Mouse (Mus musculus) intestine, postnatal 0 days (tissue): ENCODE data around the gene Ggta1. TPM values are rescaled to one million over a fixed set of nuclear protein-coding genes. Genes with fewer than 3 reads are reported as not detected.

ENCODE experiments used
- ATAC-seq: fragments of 200-750 bp; cut with Nextera tagmentation; 2 replicates; pipeline ENCODE4 v1.8.0; 2017; ENCODE audit warnings: mild to moderate bottlenecking, moderate TSS enrichment, moderate library complexity
- H3K27ac ChIP-seq: fragments of 300-500 bp; sonication (generic); 2 replicates; pipeline ENCODE4 v1.5.1; 2014; ENCODE audit warnings: mild to moderate bottlenecking, low read depth, low read length, moderate library complexity
- H3K27me3 ChIP-seq: fragments of 300-500 bp; sonication (generic); replicated peaks from 2 replicates; pipeline ENCODE4 v1.6.1; 2014; ENCODE audit warnings: low read length, mixed read lengths; ENCODE audit not compliant: control insufficient read depth, insufficient read depth
- H3K36me3 ChIP-seq: fragments of 300-500 bp; sonication (generic); 2 replicates; pipeline ENCODE4 v1.6.1; 2014; ENCODE audit warnings: mild to moderate bottlenecking, moderate library complexity; ENCODE audit not compliant: control insufficient read depth, insufficient read depth
- H3K4me1 ChIP-seq: fragments of 300-500 bp; sonication (generic); replicated peaks from 2 replicates; pipeline ENCODE4 v1.6.1; 2014; ENCODE audit warnings: antibody characterized with exemption, low read length, mixed read lengths; ENCODE audit not compliant: control insufficient read depth, insufficient read depth
- H3K4me2 ChIP-seq: fragments of 300-500 bp; sonication (generic); replicated peaks from 2 replicates; pipeline ENCODE4 v1.6.1; 2014; ENCODE audit warnings: low read depth, mild to moderate bottlenecking, moderate library complexity
- H3K4me3 ChIP-seq: fragments of 300-500 bp; sonication (generic); 2 replicates; pipeline ENCODE4 v1.5.1; 2014; ENCODE audit warnings: low read depth, low read length
- H3K9ac ChIP-seq: fragments of 300-500 bp; sonication (generic); 2 replicates; pipeline ENCODE4 v1.6.1; 2014; ENCODE audit warnings: mild to moderate bottlenecking, low read depth, low read length
- H3K9me3 ChIP-seq: fragments of 300-500 bp; sonication (generic); 2 replicates; pipeline ENCODE4 v1.6.1; 2016; ENCODE audit warnings: mixed run types; ENCODE audit not compliant: control insufficient read depth
- CTCF ChIP-seq: sonication (generic); IDR thresholded peaks from 2 replicates; pipeline ENCODE4 v1.5.1; 2016; ENCODE audit warnings: low read depth, mild to moderate bottlenecking, control low read depth, antibody characterized with exemption, moderate library complexity
- WGBS: fragments of 180-500 bp; shearing (Covaris S2); extraction: QIAGEN DNeasy Blood & Tissue Kit; methylation state at CpG from one replicate; pipeline ENCODE4 v1.1.7; 2014; 5-methylcytosine and 5-hydroxymethylcytosine counted together
- polyA plus RNA-seq: library from polyadenylated mRNA; unstranded; fragments of >200 nt; fragmentation: Nextera tagmentation; extraction: Ambion mirVana; gene quantifications from 2 replicates; pipeline ENCODE4 v1.2.1, GENCODE M21; 2015

The Ggta1 gene
- polyA plus RNA-seq, 1 experiment from 2014 or later: 7.0 TPM

DNA sequence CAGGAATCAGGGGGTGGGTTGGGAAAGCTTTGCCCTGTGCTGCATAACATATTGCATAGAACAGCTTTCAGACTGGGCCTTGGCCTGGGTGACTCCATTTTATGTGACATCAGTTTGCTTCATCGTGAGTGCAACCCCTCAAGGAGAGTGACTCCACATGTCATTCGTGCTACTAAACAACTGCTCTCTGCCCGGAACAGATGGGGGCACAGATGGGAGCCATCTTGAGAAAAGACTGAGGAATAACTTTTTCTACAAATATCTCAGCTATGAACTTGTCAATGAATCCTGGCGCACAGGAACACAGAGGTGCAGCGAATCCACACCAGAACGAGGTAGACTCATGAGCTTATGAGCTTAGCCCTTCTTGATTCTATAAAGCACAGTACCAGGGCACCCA is 14.3 kb upstream of the Ggta1 start:
- no peaks in the 10 kb centered on the region; the same call in 1 of the 2 replicates for H3K27me3 ChIP-seq
- H3K9me3 ChIP-seq: no peaks in the 10 kb centered on the region
- no peak overlapping the region for H3K4me2 ChIP-seq
- H3K36me3 ChIP-seq: no peaks in the 10 kb centered on the region
- H3K4me1 ChIP-seq: no peaks in the 10 kb centered on the region
- H3K9ac ChIP-seq: no peak overlapping the region
- no peak overlapping the region for H3K4me3 ChIP-seq
- ATAC-seq: no peak
- TF ChIP-seq CTCF: no peak
- no peak overlapping the region for H3K27ac ChIP-seq
- WGBS: 90% methylated on average over 6 of the region's 6 CpGs

DNA sequence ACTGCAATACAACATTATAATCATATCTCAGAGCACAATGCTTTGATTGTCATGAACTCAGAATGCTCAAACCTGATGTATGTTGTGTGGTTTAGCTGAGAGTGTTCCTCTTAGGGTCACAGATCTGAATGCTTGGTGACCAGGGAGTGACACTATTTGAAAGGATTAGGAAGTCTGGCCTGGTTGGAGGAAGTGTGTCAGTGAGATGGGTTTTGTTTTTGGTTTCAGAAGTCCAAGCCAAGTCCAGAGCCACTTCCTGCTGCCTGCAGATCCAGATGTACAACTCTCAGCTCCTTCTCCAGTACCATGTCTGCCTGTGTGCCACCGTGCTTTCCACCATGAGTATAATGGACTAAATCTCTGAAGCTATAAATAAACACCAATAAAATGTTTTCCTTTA is 11.9 kb upstream of the Ggta1 start:
- 64% methylated on average over 1 of the region's 1 CpGs for WGBS

DNA sequence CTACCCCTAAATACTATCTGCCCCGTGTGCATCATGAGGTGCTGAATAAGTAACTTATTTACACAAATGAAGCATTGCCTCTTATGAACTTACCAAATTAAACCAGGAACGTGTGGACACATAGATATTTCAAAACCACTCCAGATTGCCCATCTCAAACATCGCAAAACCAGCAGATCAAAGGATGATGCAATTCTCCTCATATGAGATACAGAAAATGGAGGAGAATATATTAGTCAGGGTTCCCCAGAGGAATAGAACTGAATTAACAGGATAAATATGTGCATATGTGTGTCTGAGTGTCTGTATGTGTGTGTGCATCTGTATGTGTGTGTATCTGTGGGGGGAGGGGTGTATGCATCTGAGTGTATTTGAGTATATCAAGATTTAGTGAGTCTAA is 6.2 kb upstream of the Ggta1 start:
- ATAC-seq: no peak
- H3K4me2 ChIP-seq: no peak overlapping the region
- no peak overlapping the region for H3K9ac ChIP-seq
- no peak for TF ChIP-seq CTCF
- no peaks in the 10 kb centered on the region for H3K36me3 ChIP-seq
- H3K4me3 ChIP-seq: no peak overlapping the region
- H3K4me1 ChIP-seq: no peaks in the 10 kb centered on the region
- no peaks in the 10 kb centered on the region for H3K27me3 ChIP-seq
- 66% methylated on average over 3 of the region's 3 CpGs for WGBS
- no peak overlapping the region for H3K27ac ChIP-seq
- H3K9me3 ChIP-seq: no peaks in the 10 kb centered on the region

More for the DNA sequence above, 11.9 kb upstream of the Ggta1 start:
- Histone ChIP-seq H3K36me3 (no peaks in the 10 kb centered on the region), H3K27me3 (no peaks in the 10 kb centered on the region), H3K4me3 (no peak overlapping the region), H3K4me2 (no peak overlapping the region), H3K9ac (no peak overlapping the region), H3K4me1 (no peaks in the 10 kb centered on the region), H3K27ac (no peak overlapping the region), H3K9me3 (no peaks in the 10 kb centered on the region)
- ATAC-seq: no peak
- no peak for TF ChIP-seq CTCF

DNA sequence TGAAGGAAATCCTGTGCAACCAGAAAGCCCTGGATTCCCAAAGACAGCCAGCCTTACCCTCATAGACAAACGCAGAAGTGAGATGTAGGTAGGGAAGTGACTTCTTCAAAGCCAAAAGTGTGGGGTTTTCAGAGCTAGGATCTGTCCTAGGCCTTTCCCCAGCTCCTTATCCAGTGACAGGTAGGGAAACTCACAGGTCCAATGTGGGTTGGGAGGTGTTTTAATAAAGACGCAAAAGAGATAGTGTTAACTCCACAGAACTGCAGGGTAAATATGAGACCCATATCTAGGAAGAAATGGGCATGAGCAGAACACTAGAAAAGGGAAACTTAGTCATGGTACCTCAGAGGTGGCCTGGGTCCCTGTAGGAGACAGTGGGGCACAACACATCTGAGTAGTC is 5.2 kb upstream of the Ggta1 start:
- Histone ChIP-seq H3K27ac (no peak overlapping the region), H3K4me2 (no peak overlapping the region), H3K36me3 (no peaks in the 10 kb centered on the region), H3K9me3 (no peaks in the 10 kb centered on the region), H3K4me3 (no peak overlapping the region), H3K27me3 (peaks cover 3% of the 10 kb centered on the region; the same call in 1 of the 2 replicates), H3K9ac (no peak overlapping the region), H3K4me1 (no peaks in the 10 kb centered on the region)
- ATAC-seq: no peak
- WGBS: 64% methylated on average over 2 of the region's 2 CpGs
- no peak for TF ChIP-seq CTCF

DNA sequence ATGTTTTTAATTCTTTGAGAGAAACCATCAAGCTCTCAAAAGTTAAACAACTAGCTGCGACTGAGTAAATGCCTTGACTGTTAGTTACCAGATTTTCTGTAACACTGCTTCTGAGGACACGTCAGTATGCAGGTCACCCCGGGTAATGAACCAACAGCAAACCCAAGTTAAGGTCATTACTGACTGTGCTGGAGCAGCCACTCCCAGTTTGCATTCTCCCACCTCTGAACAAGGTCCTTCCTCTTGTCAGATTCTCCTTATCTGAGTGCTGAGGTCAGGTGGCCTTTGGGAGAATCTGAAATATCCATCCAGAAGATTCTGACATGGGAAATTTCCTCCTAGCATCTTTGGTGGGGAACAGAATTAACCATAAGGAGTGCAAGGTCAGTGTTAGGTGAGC is 4.8 kb upstream of the Ggta1 start:
- ATAC-seq: no peak
- 41% methylated on average over 3 of the region's 3 CpGs for WGBS

DNA sequence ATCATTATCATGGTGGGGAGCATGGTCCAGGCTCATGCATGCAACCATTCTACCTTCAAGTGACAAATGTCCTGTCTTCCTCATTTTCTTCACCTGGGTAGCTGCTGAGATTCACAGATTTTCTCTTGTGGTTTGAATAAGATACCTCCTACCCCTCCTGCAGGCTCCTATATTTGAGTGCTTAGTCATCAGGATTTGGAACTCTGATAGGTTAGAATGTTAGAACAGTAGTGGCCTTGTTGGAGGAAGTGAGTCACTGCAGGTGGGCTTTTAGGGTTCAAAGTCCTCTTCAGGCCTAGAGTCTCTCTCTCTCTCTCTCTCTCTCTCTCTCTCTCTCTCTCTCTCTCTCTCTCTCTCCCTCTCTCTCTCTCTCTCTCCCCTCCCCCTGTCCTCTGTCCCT is 2.6 kb upstream of the Ggta1 start:
- TF ChIP-seq CTCF: no peak
- Histone ChIP-seq H3K27me3 (peaks cover 15% of the 10 kb centered on the region), H3K4me3 (no peak overlapping the region), H3K9me3 (no peaks in the 10 kb centered on the region), H3K36me3 (no peaks in the 10 kb centered on the region), H3K4me2 (no peak overlapping the region), H3K4me1 (no peaks in the 10 kb centered on the region), H3K9ac (no peak overlapping the region), H3K27ac (no peak overlapping the region)
- no peak for ATAC-seq

More for the DNA sequence above, 4.8 kb upstream of the Ggta1 start:
- no peak for TF ChIP-seq CTCF
- no peaks in the 10 kb centered on the region for H3K4me1 ChIP-seq
- H3K4me2 ChIP-seq: no peak overlapping the region
- peaks cover 5% of the 10 kb centered on the region; the same call in 1 of the 2 replicates for H3K27me3 ChIP-seq
- H3K27ac ChIP-seq: no peak overlapping the region
- no peak overlapping the region for H3K4me3 ChIP-seq
- no peaks in the 10 kb centered on the region for H3K36me3 ChIP-seq
- no peak overlapping the region for H3K9ac ChIP-seq
- H3K9me3 ChIP-seq: no peaks in the 10 kb centered on the region

DNA sequence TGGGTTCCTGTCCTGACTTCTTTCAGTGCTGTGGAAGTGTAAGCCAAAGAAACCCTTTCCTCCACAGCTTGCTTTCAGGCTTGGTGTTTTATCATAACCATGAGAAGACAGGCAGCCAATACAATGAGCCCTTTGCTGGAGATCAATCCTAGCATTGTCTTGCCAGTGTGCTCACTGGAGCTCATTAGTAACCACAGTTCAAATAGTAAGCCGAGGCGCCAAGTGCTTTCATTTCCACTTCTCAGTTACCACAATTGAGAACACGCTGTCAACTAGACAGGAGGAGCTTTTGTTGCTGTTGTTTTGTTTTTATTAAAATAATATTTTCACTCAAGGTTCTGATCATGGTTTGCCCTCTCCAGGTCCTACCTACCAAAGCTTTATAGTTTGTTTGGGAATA is 1.5 kb upstream of the Ggta1 start:
- H3K27ac ChIP-seq: no peak overlapping the region
- no peaks in the 10 kb centered on the region for H3K4me1 ChIP-seq
- H3K4me3 ChIP-seq: no peak overlapping the region
- no peak overlapping the region for H3K9ac ChIP-seq
- WGBS: 74% methylated on average over 3 of the region's 3 CpGs
- ATAC-seq: no peak
- H3K9me3 ChIP-seq: no peaks in the 10 kb centered on the region
- TF ChIP-seq CTCF: no peak
- H3K27me3 ChIP-seq: peaks cover 19% of the 10 kb centered on the region
- H3K36me3 ChIP-seq: no peaks in the 10 kb centered on the region
- H3K4me2 ChIP-seq: no peak overlapping the region
